Mouse (Mus musculus) lung, embryonic 16.5 days (tissue): ENCODE data around the gene Otub1. TPM values are rescaled to one million over a fixed set of nuclear protein-coding genes. Genes with fewer than 3 reads are reported as not detected.

Experiments used
- ATAC-seq: fragments of 200-750 bp; cut with Nextera tagmentation; 2 replicates; pipeline ENCODE4 v1.8.0; 2017; ENCODE audit warnings: low read depth, mild to moderate bottlenecking, moderate library complexity
- H3K27ac ChIP-seq: fragments of 300-500 bp; sonication (generic); 2 replicates; pipeline ENCODE4 v1.5.1; 2014; ENCODE audit warnings: mild to moderate bottlenecking, control low read depth, low read length
- H3K27me3 ChIP-seq: fragments of 300-500 bp; sonication (generic); 2 replicates; pipeline ENCODE4 v1.6.1; 2014; ENCODE audit warnings: low read depth, low read length, mixed read lengths; ENCODE audit not compliant: control insufficient read depth, insufficient read depth
- H3K36me3 ChIP-seq: fragments of 300-500 bp; sonication (generic); 2 replicates; pipeline ENCODE4 v1.6.1; 2014; ENCODE audit warnings: low read length; ENCODE audit not compliant: control insufficient read depth, insufficient read depth
- H3K4me1 ChIP-seq: fragments of 300-500 bp; sonication (generic); replicated peaks from 2 replicates; pipeline ENCODE4 v1.6.1; 2014; ENCODE audit warnings: low read length, mixed read lengths; ENCODE audit not compliant: control insufficient read depth, insufficient read depth
- H3K4me2 ChIP-seq: fragments of 300-500 bp; sonication (generic); 2 replicates; pipeline ENCODE4 v1.6.1; 2014; ENCODE audit warnings: low read depth, low read length, control low read depth
- H3K4me3 ChIP-seq: fragments of 300-500 bp; sonication (generic); 2 replicates; pipeline ENCODE4 v1.5.1; 2014; ENCODE audit warnings: mild to moderate bottlenecking, low read length, control low read depth
- H3K9ac ChIP-seq: fragments of 300-500 bp; sonication (generic); 2 replicates; pipeline ENCODE4 v1.6.1; 2014; ENCODE audit warnings: low read length, control low read depth
- H3K9me3 ChIP-seq: fragments of 300-500 bp; sonication (generic); 2 replicates; pipeline ENCODE4 v1.6.1; 2016; ENCODE audit warnings: low read length; ENCODE audit not compliant: control insufficient read depth
- WGBS: fragments of 180-500 bp; shearing (Covaris S2); extraction: QIAGEN DNeasy Blood & Tissue Kit; methylation state at CpG from one replicate; pipeline ENCODE4 v1.1.7; 2014; 5-methylcytosine and 5-hydroxymethylcytosine counted together
- polyA plus RNA-seq: library from polyadenylated mRNA; unstranded; fragments of >200 nt; fragmentation: Nextera tagmentation; extraction: Ambion mirVana; gene quantifications from 2 replicates; pipeline ENCODE4 v1.2.1, GENCODE M21; 2015

Gene Otub1
- polyA plus RNA-seq, 1 experiment from 2014 or later = 187 TPM

- Histone ChIP-seq H3K27me3 (peaks cover 22% of the 10 kb centered on the region), H3K4me2 (peak overlapping the region; percentile 6; the same call in 1 of the 2 replicates), H3K27ac (no peak overlapping the region), H3K9ac (peak overlapping the region; percentile 4; the same call in 1 of the 2 replicates), H3K4me1 (peaks cover 17% of the 10 kb centered on the region), H3K4me3 (no peak overlapping the region), H3K9me3 (no peaks in the 10 kb centered on the region), H3K36me3 (no peaks in the 10 kb centered on the region)
- ATAC-seq = peak; percentile 66
- 5% methylated on average over 14 of the region's 14 CpGs for WGBS
These were observed 45.8 kb downstream of the Otub1 start for GRCm38 (mm10) chr19:7160151-7160906.

DNA sequence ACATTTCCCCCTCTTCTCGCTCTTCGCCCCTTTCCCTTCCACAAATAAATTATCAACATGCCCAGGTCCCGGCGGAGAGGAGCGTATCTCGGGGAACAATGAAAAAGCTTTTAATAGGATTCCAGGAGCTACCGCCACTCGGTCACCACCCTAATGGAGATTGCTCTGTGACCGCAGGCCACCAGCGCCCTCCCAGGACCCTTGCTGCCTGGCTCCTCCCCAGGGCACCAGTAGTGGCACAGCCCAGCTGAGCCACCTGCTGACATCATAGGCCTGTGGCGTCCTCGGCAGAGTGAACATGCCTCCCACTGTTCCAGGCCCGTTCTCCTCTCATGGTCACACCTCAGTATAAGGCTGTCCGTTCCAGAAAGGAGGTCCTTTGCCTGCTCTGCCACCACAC lies 48.4 kb downstream of the Otub1 start:
- Histone ChIP-seq H3K4me1 (peaks cover 11% of the 10 kb centered on the region), H3K27me3 (no peaks in the 10 kb centered on the region), H3K4me2 (no peak overlapping the region), H3K27ac (no peak overlapping the region), H3K4me3 (no peak overlapping the region), H3K36me3 (no peaks in the 10 kb centered on the region), H3K9me3 (no peaks in the 10 kb centered on the region), H3K9ac (no peak overlapping the region)
- WGBS = 45% methylated on average over 14 of the region's 14 CpGs
- no peak for ATAC-seq

DNA sequence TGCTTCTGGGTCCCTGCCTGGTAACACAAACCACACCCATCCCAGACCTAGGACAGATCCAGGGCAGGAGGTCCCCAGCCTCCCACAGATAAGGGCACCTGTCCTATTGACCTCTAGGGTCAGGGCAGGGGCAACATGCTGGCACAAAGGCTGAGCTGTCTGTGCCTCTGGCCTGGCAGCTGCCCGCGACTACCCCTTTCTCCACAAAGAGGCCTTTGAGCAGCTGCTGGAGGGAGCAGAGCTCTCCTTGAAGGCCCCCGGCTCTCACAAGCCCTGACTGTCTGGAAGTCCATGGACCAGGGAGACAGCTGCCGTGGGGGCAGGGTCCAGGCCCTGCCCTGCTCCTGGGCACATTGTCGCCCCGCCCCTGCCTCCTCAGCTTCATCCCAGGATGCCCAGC lies 50.9 kb downstream of the Otub1 start:
- no peaks in the 10 kb centered on the region; the same call in 1 of the 2 replicates for H3K27me3 ChIP-seq
- no peak for ATAC-seq
- H3K9ac ChIP-seq = no peak overlapping the region
- H3K4me1 ChIP-seq = peaks cover 6% of the 10 kb centered on the region
- no peak overlapping the region for H3K27ac ChIP-seq
- H3K36me3 ChIP-seq = no peaks in the 10 kb centered on the region
- WGBS = 77% methylated on average over 6 of the region's 6 CpGs
- H3K9me3 ChIP-seq = no peaks in the 10 kb centered on the region
- no peak overlapping the region for H3K4me2 ChIP-seq
- H3K4me3 ChIP-seq = no peak overlapping the region

GRCm38 (mm10) chr19:7153232-7153631 lies 52.9 kb downstream of the Otub1 start:
- H3K36me3 ChIP-seq = no peaks in the 10 kb centered on the region
- H3K4me2 ChIP-seq = no peak overlapping the region
- H3K9ac ChIP-seq = no peak overlapping the region
- no peaks in the 10 kb centered on the region; the same call in 1 of the 2 replicates for H3K27me3 ChIP-seq
- WGBS = 30% methylated on average over 7 of the region's 7 CpGs
- no peak overlapping the region for H3K27ac ChIP-seq
- H3K4me3 ChIP-seq = no peak overlapping the region
- H3K9me3 ChIP-seq = no peaks in the 10 kb centered on the region
- H3K4me1 ChIP-seq = 0 out of 2 replicates have a peak, but pooled peaks cover 3% of the 10 kb centered on the region
- peak; percentile 37 for ATAC-seq

DNA sequence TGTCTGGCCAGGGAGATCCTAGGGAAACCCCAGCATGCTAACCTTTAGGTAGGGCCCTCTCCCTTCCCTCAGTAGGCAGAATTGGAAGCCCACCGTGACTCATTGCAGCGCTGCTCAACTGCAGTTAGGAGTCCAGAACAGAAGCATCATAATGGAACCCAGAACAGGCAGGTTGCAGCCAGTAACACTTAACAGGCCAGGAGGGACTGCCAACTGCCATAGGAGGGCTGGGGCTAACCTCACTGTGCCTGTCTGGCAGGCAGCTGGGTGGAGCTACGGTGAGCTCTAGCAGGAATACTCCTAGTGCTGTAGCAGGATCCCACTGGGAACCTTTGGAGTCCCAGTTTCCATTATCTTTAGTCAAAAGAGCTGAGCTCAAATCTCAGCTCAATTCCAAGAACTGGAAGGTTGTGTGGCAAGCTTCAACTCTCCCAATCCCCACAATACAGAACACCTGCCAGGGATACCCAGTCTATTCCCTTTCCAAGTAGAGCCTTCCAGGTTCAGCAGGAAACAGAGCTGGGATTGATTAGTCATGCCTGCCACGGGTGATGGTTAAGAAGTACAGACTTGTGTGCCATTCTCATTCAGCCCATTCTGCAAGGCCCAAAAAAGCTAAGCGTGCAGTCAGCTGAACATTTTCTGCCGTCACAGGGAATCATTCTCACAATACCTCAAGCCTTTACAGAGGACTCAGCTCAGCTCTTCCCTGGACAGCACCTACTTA lies 54.0 kb downstream of the Otub1 start:
- WGBS = 86% methylated on average over 6 of the region's 6 CpGs
- no peak overlapping the region for H3K4me2 ChIP-seq
- H3K27ac ChIP-seq = no peak overlapping the region
- H3K27me3 ChIP-seq = no peaks in the 10 kb centered on the region; the same call in 1 of the 2 replicates
- H3K4me3 ChIP-seq = no peak overlapping the region
- no peaks in the 10 kb centered on the region for H3K9me3 ChIP-seq
- H3K9ac ChIP-seq = no peak overlapping the region
- peaks cover 3% of the 10 kb centered on the region; the same call in 1 of the 2 replicates for H3K4me1 ChIP-seq
- H3K36me3 ChIP-seq = no peaks in the 10 kb centered on the region
- no peak for ATAC-seq

GRCm38 (mm10) chr19:7151300-7151926 lies 54.7 kb downstream of the Otub1 start:
- 83% methylated on average over 7 of the region's 7 CpGs for WGBS
- H3K27ac ChIP-seq = no peak overlapping the region
- no peak overlapping the region for H3K4me2 ChIP-seq
- no peaks in the 10 kb centered on the region for H3K9me3 ChIP-seq
- no peaks in the 10 kb centered on the region for H3K36me3 ChIP-seq
- no peak overlapping the region for H3K4me3 ChIP-seq
- H3K4me1 ChIP-seq = peaks cover 3% of the 10 kb centered on the region; the same call in 1 of the 2 replicates
- no peaks in the 10 kb centered on the region; the same call in 1 of the 2 replicates for H3K27me3 ChIP-seq
- ATAC-seq = no peak
- no peak overlapping the region for H3K9ac ChIP-seq

DNA sequence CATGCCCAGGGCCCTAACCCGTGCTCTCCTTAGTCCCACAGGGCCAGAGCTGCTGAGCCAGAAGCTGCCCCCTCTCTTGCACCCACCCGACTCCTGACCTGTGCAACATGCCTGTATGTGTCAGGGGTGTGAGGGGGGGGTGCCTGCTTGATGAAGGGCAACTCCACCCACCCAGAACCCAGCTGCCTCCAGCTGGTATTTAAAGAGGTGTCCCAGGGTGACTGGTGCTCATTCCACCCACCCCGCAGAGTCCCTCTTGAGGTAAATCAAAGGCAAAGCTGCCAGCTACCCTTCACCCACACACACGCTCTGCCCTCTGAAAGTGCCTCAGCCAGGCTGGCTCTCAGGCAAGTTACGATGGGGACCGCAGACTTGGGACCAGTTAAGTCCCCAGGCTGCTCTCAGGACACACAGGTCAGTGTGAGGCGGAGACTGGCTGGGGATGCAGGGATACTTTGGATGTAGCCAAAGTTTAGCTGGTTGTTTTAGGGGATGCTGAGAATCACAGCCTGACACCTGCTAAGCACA lies 56.9 kb downstream of the Otub1 start:
- 0 out of 2 replicates have a peak, but pooled peaks have one; percentile 8 for ATAC-seq
- 67% methylated on average over 7 of the region's 7 CpGs for WGBS

DNA sequence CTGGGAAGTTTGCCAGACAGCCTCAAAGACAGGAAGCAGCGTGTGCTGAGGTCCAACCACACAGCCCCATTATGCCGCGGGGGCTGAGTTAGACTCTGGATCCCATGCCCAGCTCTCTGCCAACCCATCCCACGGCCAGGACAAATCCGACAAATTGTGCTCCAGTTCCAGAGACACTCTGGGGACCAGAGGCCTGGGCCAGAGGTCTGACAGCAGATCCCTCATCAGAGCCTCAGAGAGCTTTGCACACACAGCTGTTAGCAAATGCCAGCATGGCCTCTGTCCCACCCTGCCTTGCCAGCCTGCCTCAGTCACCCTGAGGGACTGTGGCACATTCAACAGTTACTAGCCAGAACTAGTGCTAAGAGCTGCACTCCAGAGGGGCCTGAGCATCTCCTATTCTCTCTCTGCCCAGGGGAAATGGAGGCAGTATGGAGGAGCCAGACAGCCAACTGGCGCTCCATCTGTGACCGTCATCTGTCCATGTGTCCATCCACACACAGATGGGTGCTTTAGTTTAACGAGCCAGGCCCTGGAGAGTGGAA lies 57.5 kb downstream of the Otub1 start:
- WGBS = 48% methylated on average over 8 of the region's 8 CpGs
- Histone ChIP-seq H3K4me1 (peaks cover 6% of the 10 kb centered on the region; the same call in 1 of the 2 replicates), H3K4me2 (no peak overlapping the region), H3K9me3 (no peaks in the 10 kb centered on the region), H3K4me3 (no peak overlapping the region), H3K36me3 (no peaks in the 10 kb centered on the region), H3K27ac (no peak overlapping the region), H3K27me3 (peaks cover 10% of the 10 kb centered on the region; the same call in 1 of the 2 replicates), H3K9ac (no peak overlapping the region)
- no peak for ATAC-seq

More for the DNA sequence above, 56.9 kb downstream of the Otub1 start:
- no peak overlapping the region for H3K4me3 ChIP-seq
- H3K4me1 ChIP-seq = peaks cover 3% of the 10 kb centered on the region; the same call in 1 of the 2 replicates
- no peak overlapping the region for H3K4me2 ChIP-seq
- peaks cover 10% of the 10 kb centered on the region; the same call in 1 of the 2 replicates for H3K27me3 ChIP-seq
- H3K9me3 ChIP-seq = no peaks in the 10 kb centered on the region
- H3K27ac ChIP-seq = no peak overlapping the region
- no peak overlapping the region for H3K9ac ChIP-seq
- no peaks in the 10 kb centered on the region for H3K36me3 ChIP-seq
